Mouse (Mus musculus): ENCODE measurements around the gene BC004004.

The BC004004 gene

DNA sequence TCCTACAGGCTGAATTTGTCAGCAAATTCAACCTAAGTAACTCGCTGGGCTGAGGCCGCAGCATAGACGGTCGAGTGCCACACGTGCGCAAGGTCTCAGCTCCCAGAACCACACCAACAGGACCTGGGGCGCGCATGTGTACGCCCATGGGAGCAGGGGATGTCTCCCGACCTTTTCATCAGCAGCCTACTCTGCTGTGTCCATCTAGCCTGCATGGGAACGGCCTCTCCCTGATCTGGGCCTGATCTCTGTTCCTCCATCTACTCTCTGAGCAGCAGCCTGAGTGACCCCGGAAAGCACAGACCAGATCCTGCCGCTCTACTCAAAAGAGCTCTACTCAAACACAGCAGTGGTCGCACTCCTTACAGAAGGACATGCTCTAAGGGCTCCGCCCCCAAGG is 8.1 kb upstream of the BC004004 start:
- whole genome bisulfite sequencing: 95% methylated on average over 15 of the region's 15 CpGs

DNA sequence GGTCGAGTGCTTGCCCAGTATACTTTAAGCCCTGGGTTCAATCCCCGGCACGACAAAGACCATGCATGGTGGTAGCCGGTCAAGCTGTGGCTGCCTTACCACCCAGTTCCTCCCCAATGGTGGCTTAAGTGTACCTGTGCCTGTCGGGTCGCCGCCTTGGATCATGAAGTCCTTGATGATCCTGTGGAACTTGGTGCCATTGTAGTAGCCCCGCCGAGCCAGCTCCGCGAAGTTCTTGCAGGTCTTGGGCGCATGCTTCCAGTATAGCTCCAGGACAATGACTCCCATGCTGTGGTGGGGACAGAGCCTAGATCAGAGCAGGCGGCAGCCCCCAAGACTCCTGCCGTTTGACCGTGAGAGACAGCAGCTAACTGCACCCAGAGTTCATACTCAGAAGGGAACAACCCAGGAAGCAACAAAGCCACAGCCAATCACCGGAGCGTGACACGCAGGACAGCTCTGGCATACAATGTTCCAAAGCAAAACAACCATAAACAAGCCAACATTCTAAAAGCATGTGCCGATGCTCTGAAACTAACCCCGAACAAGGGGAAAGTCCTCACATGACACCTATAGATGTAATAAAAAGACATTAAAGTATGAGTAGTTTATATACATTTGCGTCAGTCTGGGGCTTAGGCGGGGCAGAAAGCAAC is 6.9 kb upstream of the BC004004 start:
- WGBS: 88% methylated on average over 22 of the region's 22 CpGs

DNA sequence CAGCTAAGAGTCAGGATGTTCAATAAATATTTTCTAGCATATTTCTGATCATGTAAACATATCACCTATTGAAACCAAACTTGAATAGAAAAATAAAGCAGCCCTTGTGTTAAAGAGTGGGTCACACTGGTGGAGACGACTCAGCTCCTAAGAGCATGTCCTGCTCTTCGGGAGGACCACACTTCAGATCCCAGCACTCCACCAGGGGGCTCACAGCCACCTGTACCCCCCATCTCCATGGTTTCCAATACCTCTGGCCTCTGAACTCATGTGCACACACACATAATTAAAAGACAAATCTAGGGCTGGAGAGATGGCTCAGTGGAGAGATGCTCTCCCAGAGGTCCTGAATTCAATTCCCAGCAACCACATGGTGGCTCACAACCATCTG is 6.3 kb upstream of the BC004004 start:
- WGBS: 51% methylated on average over 2 of the region's 2 CpGs

DNA sequence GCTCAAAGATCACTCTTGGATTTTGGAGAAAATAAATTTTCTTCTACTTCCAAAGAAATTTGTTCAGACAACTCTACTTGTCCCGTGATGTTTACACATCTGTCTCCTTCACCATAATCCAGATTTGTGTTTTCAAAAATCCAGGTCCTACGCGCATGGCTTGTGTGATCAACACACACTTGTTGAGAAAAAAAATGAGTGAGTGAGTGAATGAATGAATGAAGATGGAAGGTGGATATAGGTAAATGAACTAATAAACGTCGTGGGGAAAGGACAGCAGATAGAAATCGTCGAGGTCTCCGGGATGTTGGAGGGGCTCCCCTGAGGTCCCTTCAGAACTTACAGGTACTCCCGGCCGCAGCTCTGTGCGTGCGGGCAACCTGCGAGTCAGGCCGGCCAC is 5.2 kb upstream of the BC004004 start:
- WGBS: under 1% methylated on average over 14 of the region's 14 CpGs

DNA sequence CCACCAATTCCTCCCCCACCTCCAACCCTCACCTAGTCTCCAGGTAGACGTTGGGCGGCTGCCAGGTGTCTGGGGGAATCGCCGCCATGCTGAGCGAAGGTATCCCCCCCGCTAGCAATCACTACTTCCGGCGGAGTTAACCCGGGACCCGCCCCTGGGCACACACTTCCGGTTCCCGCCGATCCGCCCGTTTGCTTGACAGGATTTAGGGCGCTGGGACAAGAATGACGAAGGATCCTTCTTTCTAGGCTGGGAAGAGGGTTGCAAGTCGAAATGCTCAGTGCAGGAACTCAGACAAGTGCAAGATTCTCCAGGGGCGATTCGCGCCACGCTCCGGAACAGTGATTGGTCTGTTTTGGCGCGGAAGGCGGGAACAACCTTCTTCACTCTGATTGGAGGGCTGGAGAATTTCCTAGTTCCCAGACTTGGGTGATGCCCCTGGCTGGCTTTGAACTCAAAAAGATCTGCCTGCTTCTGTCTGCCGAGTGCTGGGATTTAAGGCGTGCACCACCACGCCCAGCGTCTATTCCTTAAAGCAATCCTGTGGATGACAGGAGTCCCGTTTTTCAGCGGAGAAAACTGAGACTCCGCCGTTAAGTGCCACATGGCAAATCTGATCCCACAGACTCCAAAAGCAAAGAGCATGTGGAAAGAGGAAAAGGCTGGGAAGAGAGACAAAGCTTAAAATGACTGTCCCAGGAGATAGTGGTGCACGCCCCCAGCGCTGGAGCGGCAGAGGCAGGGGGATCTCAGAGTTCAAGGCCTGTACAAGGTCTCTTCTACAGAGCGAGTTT is 4.6 kb upstream of the BC004004 start, which contains the start of gene Ppil1:
Gene Ppil1, minus strand, starts transcription at position 347 of the 794 bp plus-strand sequence.
- 7% methylated on average over 38 of the region's 38 CpGs for WGBS

DNA sequence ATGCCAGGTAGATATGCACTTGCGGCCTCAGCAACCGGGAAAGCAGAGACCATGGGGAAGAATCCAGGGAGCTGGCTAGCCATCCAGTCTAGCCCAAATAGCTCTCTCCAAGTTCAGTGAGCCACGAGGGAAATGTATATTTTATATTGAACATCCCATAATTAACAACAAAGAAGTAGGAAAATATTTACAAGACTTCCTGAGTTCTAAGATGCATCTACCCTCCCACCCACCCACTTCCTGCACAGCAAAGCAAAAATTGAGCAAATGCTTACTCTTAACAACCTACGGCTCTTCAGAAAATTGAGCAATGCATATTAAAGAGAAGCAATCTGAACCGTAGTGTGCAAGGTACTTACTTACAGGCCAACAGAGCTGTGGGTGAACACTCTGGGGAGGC is 3.8 kb upstream of the BC004004 start:
- 78% methylated on average over 5 of the region's 5 CpGs for WGBS

DNA sequence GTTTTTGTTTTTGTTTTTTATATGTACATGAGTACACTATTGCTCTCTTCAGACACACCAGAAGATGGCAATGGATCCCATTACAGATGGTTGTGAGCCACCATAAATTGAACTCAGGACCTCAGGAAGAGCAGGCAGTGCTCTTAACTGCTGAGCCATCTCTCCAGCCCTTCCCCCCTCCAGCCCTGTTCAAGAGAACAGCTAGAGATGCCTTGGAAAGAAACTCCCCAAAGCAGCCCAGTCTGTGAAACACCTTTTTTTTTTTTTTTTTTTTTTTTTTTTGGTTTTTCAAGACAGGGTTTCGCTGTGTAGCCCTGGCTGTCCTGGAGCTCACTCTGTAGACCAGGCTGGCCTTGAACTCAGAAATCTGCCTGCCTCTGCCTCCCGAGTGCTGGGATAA is 1.5 kb upstream of the BC004004 start:
- 94% methylated on average over 2 of the region's 2 CpGs for WGBS

DNA sequence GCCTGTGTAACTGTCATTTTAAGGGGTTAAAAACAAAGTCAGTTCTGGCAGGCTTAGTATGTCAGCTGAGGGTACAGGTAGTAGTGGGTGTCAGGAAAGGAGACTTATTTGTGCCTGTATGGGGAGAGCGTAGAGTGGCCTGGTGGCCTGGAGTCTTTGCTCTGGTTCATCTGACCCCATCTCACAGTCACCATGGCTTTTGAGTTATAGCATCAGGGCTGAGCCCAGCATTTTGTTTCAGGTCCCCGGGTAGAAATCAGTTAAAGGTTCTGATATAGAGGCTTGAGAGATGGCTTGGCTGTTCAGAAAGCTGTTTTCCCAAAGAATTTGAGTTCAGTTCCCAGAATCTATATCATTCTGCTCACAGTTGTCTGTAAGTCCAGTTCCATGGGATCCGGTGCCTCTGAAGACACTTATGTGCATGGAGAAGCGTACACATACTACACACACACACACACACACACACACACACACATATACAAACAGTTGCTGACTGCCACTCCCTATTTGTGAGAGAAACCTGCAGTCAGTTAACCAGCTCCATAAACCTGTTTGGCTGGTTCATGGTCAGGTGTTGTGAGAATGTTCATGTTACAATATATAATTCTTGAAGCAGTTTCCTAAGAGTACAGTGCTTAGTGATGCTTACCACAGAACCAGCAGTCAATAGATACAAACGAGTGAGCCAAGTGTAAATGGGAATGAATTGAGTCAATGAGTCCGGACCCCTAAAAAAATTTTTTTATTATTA is 482 bp upstream of the BC004004 start:
- 46% methylated on average over 6 of the region's 6 CpGs for WGBS

DNA sequence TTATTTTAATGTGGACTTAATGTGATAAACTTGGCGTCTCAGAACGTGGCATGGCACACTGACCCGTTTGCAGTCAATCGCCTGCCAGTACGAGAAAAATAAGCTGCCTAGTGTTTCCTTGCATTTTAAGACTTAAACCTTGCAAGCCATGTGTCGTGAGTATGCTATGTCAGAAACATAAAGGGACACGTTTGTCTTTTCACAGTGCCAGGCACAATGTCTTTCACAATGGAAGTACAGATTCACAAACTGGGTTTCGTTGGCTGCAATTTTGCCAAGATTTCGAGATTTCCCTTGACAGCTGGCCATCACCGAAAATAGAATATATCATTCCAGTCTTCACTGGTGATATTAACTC is 740 bp downstream of the BC004004 start:
- 8% methylated on average over 10 of the region's 10 CpGs for WGBS

DNA sequence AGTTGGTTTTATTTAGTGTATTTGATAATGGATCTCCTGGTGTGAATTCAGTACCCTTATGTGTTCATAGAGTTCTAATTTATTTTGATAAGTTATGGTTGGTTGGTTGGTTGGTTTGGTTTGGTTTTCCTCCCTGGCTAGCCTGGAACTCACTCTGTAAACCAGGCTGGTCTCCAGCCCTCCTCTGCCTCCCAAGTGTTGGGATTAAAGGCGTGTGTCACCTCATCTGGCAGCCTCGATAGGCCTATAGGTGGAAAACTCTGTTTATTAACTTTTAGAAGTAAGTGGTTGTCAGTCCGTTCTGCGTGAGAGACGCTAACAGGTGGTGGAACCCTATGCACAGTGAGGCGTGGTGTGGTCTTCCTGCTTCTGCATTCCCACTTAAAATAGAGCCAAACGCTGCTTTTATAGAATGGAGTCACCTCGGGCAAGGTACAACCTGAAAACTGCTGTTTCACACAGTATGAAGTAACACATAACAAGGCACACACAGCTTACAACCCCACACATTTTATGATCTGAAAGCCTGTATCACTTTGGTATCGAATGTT is 1.6 kb downstream of the BC004004 start:
- WGBS: 90% methylated on average over 9 of the region's 9 CpGs

DNA sequence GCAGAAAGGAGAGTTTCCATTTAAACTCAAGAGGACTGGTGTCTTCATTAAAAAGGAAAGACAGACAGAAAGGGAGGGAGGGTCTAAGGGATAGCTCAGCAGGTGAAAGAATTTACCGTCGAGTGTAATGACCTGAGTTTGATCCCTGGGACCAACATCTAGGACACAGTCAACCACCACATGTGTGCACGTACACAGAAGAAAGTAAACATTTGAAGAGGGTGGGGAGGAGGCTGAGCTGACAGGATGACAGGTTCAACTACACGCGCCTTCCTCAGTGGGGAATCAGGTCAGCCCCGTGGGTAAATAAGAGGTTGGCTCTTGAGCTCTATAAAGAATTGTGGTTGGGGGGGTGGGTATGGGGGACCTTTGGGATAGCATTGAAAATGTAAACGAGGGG is 4.6 kb downstream of the BC004004 start:
- WGBS: 90% methylated on average over 7 of the region's 7 CpGs

DNA sequence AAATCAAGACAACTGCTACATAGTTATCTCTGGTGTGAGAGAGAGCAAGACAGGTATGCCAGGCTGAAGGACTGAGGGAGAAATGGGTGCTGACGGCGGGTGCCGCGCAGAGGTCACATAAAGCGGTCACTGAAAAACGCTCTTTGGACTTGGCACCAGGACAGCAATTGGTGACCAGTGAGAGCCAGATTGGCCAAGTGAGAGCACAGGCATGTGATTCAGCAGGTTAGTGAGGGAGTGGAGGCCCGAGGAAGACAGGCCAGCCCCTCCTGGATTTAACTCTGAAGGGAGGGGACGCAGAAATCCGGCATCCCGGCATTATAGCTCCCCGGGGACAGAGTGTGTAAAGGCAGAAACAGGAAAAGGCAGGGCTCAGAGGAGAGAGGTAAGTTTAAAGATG is 5.3 kb downstream of the BC004004 start:
- WGBS: 74% methylated on average over 11 of the region's 11 CpGs

DNA sequence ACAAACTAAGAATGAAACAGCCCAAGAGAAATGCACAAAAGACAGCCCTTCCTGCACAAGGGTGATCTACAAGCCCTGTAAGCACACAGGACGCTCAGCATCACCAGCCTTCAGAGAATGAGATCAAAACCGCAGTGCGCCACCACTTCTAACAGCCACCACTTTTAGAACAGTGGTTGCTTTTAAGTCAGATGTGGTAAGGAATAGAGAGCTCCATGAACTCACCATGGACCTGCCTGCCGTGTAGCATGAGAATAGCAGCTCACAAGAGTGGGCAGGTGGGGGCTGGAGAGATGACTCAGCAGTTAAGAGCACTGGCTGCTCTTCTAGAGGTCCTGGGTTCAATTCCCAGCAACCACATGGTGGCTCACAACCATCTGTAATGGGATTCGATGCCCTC is 11.8 kb downstream of the BC004004 start:
- 82% methylated on average over 5 of the region's 5 CpGs for WGBS

DNA sequence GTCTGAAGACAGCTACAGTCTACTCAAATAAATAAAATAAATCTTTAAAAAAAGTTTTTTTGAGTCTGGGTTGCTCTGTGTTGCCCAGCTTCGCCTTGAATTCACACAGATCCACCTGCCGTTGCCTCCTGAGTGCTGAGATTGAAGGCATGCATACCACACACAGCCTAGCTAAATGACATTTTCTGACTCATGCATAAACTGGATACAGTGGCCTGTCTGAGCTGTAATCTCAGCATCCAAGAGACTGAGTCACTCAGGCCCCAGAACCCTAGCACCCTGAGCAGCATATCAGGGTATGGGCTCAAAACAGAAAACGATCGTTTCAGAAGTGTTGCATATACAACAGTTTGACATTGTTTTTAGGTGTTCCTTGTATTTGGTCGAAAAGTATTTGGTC is 13.0 kb downstream of the BC004004 start:
- 67% methylated on average over 5 of the region's 5 CpGs for WGBS

DNA sequence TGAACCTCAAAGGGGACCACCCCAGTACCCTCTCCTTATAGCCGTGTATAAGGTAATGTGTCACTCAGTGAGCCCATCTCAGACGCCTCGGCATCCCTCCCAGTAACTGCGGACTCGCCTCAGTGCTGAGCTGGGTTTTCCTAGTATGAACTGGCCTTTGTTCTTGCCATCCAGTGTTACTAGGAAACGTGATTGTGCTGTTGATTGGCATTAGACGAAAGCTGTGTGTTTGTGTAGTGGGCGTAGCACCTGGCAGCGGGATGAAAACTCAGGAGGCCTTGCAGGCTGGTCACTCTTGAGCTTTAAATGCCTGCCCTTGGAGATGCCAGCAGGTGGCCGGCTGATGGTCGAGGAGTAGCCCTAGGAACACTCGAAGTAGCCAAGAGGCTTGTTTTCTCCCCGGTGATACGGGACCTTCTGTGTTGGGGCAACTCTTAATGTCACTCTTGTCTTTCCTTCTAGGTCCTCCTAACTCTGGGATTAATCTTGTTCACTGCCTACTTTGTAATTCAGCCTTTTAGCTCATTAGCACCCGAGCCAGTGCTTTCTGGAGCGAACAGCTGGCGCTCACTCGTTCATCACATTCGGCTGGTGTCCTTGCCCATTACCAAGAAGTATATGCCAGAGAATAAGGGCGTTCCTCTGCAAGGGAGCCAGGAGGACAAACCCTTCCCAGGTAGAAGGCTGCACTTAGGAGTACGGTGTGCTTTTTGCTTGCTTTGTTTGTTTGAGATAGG is 13.8 kb downstream of the BC004004 start:
- WGBS: 54% methylated on average over 21 of the region's 21 CpGs

DNA sequence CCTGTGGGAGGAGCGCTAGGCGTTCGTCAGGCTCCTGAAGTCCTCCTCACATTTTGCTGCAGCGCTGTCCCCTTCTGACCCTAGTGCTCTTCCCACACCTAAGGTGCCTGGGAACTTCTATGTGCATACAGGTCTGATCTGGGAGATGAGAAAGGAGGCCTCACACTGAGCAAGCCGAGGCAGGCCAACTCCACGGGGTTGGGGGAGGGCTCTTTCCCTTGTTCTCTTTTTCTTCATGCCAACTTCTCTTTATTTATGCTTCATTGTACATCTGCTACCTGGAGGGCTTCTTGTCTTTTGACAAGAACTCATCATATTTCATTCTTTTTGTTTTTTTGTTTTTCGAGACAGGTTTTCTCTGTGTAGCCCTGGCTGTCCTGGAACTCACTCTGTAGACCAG is 23.2 kb downstream of the BC004004 start:
- 89% methylated on average over 7 of the region's 7 CpGs for WGBS

DNA sequence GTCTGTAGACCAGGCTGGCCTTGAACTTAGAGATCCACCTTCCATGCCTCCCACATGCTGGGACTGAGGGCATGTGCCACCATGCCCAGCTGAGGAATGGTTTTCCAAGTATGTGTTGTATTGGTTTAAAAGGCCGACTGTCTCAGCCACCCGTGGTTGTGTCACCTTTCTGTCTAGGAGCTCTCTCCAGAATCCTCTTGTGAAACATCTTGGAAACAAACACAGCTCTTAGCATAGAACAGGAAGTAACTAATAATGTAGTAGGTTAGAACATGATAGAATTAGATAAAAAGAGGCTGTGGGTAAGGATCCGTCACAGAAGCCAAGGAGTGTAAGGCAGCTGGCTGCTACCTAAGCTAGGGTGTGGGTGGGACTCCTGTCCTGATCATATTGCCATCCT is 24.4 kb downstream of the BC004004 start:
- 70% methylated on average over 3 of the region's 3 CpGs for WGBS

DNA sequence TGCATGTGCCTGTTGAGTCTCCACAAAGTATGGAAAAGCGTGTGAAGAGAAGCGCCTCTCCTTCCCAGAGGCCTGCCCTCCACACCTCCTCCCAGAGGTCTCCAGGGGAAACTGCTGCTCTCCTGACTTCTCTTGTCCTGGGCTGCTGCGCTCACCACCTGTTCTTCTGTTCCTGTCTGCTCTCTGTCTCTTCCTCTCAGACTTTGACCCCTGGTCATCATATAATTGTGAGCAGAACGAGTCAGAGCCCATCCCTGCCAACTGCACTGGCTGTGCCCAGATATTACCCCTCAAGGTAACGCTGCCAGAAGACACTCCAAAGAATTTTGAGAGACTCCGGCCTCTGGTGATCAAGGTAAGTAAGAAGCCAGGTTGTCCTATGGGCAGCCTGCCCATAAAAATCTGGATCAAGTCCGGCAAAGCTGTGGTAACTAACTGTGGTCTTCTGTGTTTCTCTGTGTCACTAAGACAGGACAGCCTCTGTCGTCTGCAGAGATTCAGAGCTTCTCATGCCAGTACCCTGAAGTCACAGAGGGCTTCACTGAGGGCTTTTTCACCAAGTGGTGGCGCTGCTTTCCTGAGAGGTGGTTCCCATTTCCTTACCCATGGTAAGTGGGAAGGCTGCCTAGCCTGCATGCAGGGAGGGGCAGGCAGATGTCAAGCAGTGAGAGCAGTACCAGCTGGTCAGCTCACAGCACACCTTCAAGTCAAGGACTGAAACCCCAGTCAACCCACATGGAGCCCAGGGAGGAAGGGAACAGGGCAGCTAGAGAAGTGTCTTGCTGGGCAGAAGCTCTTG is 25.4 kb downstream of the BC004004 start:
- WGBS: 79% methylated on average over 9 of the region's 9 CpGs

DNA sequence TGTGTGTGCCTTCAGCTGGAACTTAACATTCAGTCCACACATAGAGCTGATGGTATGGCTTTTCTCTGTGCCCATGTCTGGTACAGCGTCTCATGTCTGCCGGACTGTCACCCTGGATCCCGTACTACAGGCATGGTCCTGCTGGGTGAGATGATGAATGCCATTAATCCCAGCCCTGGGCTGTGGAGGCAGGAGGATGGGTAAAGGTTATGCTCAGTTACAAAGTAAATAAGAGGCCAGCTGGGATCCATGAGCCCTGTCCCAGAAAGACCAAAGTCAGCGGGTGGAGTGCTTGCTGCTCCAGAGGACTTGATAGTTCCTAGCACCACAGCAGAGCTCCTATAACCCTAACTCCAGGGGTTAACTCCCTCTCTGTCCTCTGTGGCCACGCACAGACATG is 27.2 kb downstream of the BC004004 start:
- WGBS: 91% methylated on average over 5 of the region's 5 CpGs

DNA sequence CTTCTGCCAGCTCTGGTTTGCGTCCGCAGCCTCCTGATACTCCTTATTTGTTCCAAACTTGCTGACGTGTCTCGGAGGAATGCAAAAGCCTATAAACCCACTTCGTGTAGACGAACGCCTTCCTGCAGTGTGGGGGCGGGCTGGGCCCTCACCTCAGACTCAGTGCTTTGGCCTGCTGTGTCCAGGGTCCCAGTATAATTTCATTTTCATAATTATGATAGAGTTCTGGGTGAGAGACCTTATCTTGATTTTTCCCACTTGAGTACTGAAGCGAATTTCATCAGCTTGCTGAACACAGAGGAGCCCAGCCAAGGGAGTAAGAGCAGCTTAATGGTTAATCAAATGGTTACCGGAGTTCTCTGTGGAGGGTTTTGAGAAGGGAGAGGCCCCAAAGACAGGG is 28.7 kb downstream of the BC004004 start:
- 90% methylated on average over 10 of the region's 10 CpGs for WGBS

DNA sequence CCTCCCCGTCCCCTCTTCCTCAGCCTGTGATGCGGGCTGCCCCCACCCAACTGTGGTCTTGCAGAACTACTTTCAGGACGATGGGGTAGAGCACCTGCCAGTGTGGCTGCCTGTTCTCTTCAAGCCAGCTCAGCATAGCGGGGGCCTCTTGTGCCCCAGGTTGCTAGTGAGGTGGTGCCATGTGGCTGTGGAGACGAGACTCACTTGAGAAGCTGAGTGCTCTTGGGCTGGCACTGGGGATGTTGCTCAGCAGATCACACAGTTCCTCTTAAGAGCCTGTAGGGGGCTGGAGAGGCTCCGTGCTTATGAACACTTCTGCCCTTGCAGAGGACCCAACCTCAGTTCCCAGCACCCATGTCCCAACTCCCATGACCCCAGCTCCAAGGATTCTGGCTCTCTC is 29.2 kb downstream of the BC004004 start:
- 93% methylated on average over 6 of the region's 6 CpGs for WGBS
